Mouse (Mus musculus): ENCODE measurements at regions not wholly inside any gene's neighbourhood (a gene's known extent, or its start where the extent isn't known, plus 50 kb on each side); places are given as distances from the start of the nearest gene placed in this dataset.
"Not testable (repeated sequence)": the region's sequence is repeated elsewhere in the genome, so short reads cannot be mapped to it uniquely, and the experiment has no call there.

DNA sequence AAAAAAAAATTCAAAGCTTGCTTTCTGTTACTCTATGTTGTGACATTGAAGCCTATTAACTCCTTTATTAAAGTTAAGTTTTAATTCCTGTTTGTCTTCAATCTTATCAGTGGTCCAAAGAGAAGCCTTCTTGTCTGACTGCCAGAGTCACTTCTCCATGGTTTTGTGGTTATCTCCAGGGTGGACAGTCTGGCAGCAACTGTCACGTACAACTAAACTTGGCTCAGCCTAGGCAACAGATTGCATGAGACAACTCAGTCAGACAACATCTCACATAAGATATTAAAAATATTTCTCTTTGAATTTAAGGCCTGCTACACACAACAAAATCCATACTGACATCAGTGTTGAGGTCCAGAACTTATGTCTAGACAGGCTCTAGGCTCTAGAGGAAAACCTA, 406.7 kb upstream of the Slc39a10 start:
- DNase-seq (ENCODE audit: low read depth, low spot score) = no peak

DNA sequence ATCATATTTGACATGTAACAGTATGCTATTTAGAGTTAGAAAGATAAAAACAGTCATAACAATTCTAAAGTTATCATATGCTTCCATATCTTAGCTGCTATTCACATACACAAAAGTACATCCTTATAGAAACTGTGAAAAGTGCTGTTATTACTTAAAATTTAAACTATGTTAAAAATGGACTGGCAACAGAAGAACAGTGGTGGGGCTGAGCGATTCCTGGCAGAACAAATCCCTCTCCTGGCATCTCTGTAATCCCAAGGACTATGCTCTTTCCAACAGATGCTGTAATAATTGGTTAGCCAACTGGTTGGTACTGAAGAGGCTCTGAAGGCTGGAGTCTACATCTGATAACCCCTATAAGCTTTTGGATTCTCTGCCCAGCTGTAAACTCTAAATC, 393.0 kb upstream of the Slc39a10 start:
- no peak for DNase-seq (ENCODE audit: low read depth, low spot score)

DNA sequence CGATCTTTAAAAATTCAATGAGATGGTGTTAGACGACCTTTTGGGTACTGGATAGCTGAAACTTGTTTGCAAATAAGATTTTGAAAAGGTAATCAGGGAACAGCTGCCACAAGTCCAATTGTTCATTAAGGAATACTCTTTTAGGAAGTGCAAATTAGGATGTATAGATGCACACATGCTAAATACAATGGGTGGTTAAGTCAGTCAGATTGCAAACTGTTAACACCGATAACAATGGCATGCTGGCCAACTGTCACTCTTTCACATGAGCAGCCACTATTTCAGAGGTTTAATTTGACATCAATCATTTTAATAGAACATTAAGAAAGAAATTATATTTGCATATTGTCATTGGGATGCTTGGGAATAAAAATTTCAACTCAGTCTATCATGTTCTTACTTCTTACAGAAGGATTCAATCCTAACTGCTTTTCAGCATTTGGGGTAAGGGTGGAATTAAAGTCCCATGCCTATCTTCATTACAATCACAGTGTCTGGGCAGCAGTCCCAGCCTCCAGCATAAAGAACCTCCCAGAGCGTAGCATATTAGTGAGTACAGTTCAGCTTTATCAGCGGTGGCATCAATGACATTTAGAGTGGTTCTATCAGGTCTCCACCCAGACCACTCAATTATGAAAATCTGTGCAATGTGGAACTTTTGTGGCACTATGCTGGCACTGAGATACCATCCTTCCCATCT, 385.8 kb upstream of the Slc39a10 start:
- no peak for DNase-seq (ENCODE audit: low read depth, low spot score)

DNA sequence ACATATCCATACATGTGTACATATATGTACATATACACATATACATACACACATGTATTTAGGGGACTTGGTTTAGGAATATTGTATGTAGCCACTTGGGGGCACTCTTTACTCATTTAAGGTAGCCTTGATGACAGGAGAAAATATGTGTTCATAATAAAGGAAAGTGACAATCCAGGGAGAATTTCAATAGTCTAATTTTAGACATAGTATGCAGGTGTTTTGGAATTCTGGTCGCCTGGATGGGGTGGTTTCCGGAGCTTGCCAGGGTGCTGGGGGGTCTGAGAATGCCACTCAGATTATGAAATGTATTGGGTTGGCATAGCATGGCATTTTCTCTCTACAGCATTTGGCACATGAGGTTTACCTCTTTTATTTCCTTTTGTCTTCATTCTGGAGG, 385.2 kb upstream of the Slc39a10 start:
- no peak for DNase-seq (ENCODE audit: low read depth, low spot score)

DNA sequence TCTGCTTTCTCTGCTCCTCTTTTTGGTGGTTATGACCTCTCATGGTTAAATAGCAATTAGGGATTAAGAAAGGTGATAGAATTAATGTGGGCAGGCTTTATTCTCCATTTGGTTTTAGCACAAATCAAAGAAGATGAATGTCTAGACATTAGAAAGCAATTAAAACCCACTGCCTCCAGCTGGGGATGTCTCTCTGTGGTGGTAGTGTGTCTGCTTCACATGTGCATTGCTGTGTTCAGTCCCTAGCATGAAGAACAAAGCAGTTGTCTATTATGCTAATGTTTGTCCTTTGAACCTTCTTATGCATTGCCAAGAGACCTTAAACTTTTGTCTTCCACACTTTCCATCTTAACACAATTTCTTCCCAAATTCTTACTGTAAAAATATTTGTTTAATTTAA, 379.5 kb upstream of the Slc39a10 start:
- DNase-seq (ENCODE audit: low read depth, low spot score) = no peak

DNA sequence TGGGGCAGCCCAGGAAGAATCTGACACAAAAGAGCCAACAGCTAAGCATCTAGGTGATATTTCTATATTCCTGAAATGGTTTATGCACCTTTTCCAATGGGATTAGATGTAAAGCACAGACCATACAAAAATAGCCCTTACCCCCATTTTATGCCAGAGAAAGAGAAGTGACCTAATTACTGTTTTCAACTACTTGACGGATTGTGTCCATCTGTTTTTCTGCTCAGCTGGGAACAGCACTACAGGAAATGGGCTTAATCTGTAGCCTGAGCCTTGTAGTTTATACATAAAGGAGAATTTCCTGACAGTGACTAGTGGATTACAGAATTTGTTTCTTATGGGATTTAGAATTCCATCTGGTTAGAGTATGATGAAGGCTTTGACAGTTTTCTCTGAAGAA, 371.0 kb upstream of the Slc39a10 start:
- no peak for DNase-seq (ENCODE audit: low read depth, low spot score)

DNA sequence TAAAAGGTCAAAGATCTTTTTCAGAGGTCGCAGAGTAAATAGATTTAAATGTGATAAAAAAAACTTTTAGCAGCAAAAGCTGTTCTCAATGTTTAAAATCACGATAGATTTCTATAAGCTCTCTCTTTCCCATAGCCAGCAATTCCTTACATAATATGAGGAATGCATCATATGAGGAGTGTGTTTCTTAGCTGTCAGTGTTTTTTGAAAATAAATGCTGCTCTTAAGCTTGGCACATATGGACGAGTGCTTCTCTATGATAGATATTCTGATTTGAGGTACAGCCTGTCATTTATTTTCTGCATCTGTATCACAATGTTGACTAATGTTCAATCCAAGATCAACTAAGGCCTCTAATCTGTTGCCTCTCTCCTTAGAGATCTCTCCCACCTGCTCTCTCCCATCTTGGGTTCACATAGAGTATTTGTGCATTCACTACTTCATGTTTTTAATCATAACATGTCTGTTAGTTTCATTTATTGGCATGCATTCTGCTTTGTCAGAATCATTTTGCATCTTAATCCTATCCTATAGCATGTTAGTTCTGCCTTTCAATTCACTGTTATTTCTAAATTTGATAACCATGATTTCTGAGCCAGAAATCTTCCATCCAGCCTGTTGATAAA, 369.0 kb upstream of the Slc39a10 start:
- no peak for DNase-seq (ENCODE audit: low read depth, low spot score)

DNA sequence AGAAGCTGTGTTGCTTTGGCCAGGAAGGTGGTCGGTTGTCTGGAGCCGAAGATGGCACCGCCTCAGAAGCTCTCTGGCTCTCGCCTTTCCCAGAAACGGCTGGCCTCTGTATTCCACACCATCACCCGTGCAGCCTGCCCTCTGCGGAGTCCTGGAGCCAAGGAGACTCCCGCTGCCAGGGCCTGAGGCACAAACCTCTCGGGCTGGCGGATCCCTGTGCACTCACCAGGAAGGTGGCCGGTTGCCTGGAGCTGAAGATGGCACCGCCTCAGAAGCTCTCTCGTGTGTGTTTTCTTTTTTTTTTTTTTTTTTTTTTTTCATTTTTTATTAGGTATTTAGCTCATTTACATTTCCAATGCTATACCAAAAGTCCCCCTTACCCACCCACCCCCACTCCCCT, 358.1 kb upstream of the Slc39a10 start:
- DNase-seq (ENCODE audit: low read depth, low spot score) = not testable (repeated sequence)

DNA sequence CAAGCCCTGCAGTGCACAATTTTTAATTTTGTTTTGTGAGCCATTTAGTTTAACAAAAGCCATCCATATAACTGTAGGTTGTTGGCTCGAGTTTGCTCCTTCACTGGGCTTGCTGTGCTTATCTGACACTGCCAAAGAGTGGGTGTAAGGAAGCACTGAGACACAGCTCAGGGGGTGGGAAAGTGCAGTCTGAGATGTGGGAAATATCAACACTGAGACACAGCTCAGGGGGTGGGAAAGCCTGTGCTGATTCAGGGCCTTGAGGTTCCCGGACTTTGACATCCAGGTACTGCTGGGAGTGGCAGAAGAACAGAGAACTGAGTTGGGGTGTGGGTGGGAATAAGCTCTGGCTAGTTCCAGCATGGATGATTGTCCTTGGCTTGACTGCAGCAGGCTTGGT, 324.4 kb upstream of the Slc39a10 start:
- no peak for DNase-seq (ENCODE audit: low read depth, low spot score)

DNA sequence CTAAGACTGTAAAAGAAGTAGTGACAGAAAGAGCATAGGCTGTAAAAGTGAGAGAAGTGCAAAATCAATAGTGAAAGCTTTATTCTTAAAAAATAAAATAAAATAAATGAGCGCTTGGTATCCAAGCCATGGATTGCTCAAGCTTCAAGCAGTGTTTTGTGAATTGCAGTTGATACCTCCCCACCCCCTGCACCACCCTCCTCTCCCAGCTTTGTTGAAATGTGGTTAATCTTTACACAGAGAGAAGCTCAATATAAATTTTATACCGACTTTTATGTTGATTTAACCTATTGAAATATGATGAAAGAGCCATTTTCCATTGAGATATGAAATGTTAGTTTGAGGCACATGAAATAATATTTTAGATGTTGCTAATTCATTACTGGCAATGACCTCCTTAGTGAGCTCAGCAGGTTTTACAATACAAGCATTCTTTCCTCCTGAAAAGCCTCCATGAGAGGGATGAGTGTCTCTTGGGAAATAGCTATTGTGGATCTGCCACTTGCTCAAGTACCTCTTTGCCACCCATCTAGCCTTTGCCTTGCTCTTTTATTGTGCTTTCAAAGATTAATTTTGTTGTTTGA, 323.9 kb upstream of the Slc39a10 start:
- DNase-seq (ENCODE audit: low read depth, low spot score) = no peak

DNA sequence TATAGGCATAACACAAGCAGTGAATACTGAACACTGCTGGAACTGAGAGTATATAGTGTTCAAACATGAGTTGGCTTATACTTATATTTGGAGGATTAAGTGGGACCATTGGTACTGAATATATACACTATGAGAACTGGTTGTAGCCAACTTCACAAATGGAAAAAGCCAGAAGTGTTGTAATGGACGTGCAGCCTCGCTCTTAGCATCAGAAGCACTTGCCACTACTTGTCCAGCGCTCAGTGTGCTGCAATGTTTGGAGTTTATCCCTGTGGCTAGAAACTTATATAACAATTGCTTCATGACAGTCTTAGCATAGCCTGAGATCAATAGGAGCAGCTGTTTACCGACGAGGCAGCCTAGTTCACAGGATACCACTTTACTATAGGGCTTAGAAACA, 320.8 kb upstream of the Slc39a10 start:
- no peak for DNase-seq (ENCODE audit: low read depth, low spot score)

DNA sequence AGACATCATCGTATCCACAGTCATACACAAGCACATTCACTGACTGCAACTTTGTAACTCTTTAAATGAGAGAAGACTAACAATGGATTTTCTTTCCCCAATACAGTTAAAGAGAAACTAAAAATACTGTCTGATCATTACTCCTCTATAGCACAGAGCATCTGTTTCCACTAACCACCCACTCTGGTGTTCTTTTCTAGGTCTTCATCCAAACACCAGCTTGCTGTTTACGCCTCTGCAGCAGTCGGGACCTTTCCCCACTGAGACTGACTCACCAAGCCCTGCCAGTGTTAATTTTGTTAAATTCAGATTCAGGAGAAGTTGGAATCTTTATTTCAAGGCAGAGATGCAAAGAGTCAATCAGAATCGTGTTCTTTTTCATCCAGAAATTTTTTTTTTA, 300.3 kb upstream of the Slc39a10 start:
- no peak for DNase-seq (ENCODE audit: low read depth, low spot score)

DNA sequence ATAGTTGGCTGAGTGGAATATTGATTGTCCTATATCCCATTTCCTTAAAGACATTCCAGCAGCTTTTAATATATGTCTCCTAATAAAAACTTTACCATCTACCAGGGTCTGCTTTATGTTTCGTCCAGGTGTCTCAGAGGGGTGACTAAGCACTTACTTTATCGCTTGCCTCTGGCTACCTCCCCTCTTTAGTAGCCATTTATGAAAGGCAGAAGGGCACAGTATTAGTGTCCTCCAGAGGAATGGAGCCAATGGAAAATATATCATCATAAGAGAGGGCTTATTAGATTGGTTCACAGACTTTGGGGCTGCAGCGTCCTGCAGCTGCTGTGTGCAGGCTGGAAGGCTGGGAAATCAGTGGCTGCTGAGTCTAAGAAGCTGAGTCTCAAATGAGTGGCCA, 271.8 kb upstream of the Slc39a10 start:
- DNase-seq (ENCODE audit: low read depth, low spot score) = no peak

DNA sequence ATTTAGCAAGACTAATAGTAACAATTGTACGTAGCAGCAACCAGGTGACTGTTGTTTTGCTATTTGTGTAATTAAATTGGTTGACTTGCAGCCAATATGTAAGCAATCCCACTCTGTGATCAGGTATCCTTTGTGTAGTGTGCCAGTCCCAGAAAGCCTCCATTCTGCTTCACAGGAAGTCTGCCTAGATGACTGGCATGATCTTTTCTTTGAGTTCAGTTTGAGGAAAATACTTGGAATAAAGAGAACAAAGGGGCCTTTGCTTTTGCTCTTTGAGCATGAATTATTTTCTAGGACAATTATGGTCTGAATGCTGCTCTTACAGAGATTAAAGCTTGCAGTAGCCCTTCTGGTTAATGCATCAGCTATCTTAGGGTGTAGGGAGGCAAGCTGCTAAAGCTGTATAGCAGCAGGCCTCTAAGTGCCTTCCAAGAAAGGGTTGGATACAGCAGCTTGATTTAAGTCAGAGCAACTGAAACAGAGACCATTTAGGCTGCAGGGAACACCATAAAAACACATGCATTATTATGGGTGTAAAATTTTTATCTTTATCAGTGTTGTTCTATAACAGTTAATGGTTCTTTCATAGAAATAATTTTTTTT, 271.3 kb upstream of the Slc39a10 start:
- no peak for DNase-seq (ENCODE audit: low read depth, low spot score)

DNA sequence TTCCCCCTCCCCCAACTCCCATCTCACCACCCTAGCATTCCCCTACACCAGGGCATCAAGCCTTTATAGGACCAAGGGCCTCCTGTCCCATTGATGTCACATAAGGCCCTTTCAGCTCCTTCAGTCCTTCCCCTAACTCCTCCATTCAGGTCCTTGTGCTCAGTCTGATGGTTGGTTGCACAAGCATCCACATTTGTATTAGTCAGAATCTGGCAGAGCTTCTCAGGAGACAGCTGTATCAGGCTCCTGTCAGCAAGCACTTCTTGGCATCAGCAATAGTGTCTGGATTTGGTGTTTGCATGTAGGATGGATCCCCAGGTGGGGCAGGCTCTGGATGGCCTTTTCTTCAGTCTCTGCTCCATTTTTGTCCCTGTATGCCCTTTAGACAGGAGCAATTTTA, 237.4 kb upstream of the Slc39a10 start:
- DNase-seq (ENCODE audit: low read depth, low spot score) = not testable (repeated sequence)

DNA sequence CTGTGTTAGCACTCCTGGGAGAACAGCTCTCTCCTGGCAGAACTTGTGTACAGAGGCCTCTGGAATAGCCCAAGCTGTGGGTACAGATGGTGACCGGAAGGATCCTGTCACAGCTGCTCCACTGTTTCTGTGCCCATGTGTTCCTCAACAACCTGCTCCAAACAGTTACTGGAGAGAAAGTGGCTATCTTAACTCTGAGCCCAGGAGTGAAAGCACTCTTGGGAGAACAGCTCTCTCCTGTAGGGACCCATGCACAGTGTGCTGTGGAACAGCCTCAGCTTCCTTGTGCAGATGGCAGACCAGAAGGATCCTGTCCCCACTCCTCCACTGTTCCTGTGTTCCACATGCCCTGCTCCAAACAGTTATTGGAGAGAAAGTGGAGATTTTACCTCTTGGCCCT, 227.0 kb upstream of the Slc39a10 start:
- DNase-seq (ENCODE audit: low read depth, low spot score) = no peak

DNA sequence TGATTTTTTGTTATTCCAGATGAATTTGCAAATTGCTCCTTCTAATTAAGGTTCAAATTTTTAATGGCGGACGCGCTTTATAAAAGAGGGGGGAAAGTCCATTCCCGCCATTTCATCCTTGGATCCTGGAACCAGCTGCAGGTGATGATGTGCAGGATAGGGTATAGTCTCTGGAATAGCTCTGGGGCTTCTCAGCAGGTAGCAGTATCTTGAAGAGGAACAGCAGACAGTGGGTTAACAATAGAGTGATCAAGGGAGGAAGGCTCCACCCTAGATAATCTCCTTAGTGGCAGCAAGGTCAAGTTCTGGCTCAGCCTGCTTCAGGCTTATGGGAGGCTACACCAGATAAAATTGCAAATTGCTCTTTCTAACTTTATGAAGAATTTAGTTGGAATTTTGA, 224.0 kb upstream of the Slc39a10 start:
- DNase-seq (ENCODE audit: low read depth, low spot score) = not testable (repeated sequence)

DNA sequence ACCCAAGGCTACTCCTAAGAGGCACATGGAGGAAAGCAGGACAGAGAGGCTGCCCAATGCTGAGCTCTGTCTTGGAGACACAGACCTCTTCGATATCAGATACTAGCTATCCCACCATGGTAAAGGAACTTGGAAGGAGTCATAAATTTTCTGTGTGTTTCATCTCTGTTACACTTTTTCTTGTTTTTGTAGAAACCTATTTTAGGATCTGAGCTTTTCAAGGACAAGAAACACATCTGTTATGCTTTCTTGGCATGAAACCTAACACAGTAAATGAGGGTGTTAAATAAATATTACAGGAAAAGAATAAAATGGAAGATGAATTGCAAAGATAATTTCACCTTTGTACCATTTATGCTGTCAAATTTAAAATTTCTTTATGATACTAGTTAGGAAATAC, 219.8 kb upstream of the Slc39a10 start:
- no peak for DNase-seq (ENCODE audit: low read depth, low spot score)

DNA sequence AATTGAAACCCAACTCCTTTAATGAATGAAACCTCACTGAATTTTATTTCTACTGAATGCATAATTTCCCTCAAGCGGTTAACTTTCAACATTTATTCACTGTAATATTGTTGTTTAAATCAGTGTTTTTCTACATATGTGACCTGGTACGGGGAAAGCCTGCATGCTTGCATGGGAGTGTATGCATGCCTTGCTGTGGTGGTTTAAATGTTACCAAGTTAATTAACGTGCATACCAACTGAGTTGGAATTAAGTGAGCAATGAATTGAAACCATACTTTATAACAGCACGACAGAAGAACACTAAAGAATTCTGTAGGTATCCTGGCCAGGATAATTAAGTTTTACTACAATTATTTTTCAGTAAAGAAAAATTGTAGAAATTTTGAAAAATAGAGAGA, 211.4 kb upstream of the Slc39a10 start:
- DNase-seq (ENCODE audit: low read depth, low spot score) = no peak

DNA sequence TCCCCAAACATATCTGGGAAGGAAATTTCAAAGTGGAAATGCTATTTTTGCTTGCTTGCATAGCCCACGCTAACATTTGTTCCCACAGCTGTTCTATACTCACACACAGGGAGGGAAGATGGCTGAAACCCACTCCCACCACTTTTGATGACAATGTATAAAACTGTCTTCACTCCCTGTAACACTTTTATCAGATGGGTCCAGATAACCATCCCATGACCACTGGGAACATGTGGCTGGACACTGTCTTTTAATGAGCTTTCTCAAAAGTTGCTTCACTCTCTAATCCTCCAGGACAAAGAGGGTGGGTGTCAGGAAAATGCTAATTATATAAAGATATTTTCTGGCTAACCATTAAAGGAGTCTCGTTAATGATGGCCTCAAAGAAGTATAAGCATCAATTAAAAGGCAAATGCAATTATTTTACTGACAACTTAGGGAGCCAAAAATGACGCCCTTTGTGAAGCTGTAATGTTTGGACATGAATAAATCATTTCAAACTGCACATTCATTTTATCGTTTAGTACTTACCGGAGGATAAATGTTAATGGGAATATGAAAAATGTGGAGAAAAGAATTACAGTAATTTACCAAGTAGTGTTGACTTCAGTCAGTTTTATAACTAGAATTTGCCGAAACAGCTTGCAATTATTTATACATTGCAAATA, 210.8 kb upstream of the Slc39a10 start:
- DNase-seq (ENCODE audit: low read depth, low spot score) = no peak

DNA sequence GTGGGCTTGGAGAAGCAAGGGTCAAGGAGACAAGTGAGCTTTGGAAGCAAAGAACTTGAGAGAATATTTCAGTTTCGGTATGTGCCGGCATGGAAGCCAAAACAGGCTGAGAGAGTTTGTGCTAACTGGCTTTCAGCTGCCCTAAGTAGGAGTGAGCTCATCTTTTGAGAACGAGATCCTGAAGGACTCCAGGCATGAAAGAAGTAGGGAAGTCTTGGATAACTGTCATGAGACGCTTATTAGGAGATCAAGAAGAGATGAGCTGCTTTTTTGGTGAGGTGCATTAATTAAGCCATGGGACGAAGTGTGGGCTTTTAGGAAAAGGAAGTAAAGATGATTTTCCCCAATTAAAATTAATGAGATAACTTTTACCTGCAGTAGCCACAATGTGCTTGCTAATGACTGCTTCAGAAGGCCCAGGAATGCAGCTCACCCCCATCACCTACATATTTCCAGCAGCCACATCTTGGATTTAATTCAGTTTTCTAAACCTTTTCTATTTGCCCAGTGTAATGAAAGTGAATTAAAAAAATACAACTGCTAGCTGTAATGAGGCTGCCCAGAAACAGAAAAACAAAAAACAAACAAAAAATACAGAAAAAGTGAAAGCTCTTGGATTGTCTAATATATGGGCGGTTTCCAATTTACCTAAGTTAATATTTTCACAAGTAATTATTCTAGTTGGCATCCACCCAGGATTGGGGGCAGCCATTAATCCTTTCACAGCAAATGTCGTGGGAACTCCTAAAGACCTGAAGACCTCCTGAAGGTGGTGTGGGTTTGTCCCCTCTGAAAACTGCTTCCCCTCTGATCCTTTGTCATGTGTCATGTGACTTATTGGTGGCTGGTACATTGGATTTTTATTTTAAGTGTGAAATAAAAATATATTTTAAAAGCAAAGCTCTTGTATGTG, 204.7 kb upstream of the Slc39a10 start:
- DNase-seq (ENCODE audit: low read depth, low spot score) = no peak

Data from CD4-positive helper T cell, adult 2 months (primary cell).